Mouse (Mus musculus) forebrain, embryonic 16.5 days (tissue): ENCODE results near the gene Kmt2d. TPM values are rescaled to one million over a fixed set of nuclear protein-coding genes. Genes with fewer than 3 reads are reported as not detected.

Source experiments
- ATAC-seq: fragments of 200-750 bp; cut with Nextera tagmentation; 2 replicates; pipeline ENCODE4 v1.8.0; 2017; ENCODE audit warnings: mild to moderate bottlenecking, moderate library complexity
- H3K27ac ChIP-seq: fragments of 300-500 bp; sonication (generic); 2 replicates; pipeline ENCODE4 v1.5.1; 2014; ENCODE audit warnings: low read length, control low read depth
- H3K27me3 ChIP-seq: fragments of 300-500 bp; sonication (generic); replicated peaks from 2 replicates; pipeline ENCODE4 v1.6.1; 2014; ENCODE audit warnings: low read length; ENCODE audit not compliant: control insufficient read depth, insufficient read depth
- H3K36me3 ChIP-seq: fragments of 300-500 bp; sonication (generic); 2 replicates; pipeline ENCODE4 v1.6.1; 2014; ENCODE audit not compliant: control insufficient read depth, insufficient read depth
- H3K4me1 ChIP-seq: fragments of 300-500 bp; sonication (generic); replicated peaks from 2 replicates; pipeline ENCODE4 v1.6.1; 2014; ENCODE audit warnings: low read length; ENCODE audit not compliant: control insufficient read depth, insufficient read depth
- H3K4me2 ChIP-seq: fragments of 300-500 bp; sonication (generic); 2 replicates; pipeline ENCODE4 v1.6.1; 2014; ENCODE audit warnings: mild to moderate bottlenecking, low read length, control low read depth
- H3K4me3 ChIP-seq: fragments of 300-500 bp; sonication (generic); replicated peaks from 2 replicates; pipeline ENCODE4 v1.5.1; 2014; ENCODE audit warnings: mild to moderate bottlenecking, low read length, control low read depth
- H3K9ac ChIP-seq: fragments of 300-500 bp; sonication (generic); replicated peaks from 2 replicates; pipeline ENCODE4 v1.6.1; 2014; ENCODE audit warnings: low read depth, low read length, control low read depth
- H3K9me3 ChIP-seq: fragments of 300-500 bp; sonication (generic); 2 replicates; pipeline ENCODE4 v1.6.1; 2016; ENCODE audit warnings: low read length; ENCODE audit not compliant: control insufficient read depth
- WGBS: fragments of 180-500 bp; shearing (Covaris S2); extraction: QIAGEN DNeasy Blood & Tissue Kit; methylation state at CpG from one replicate; pipeline ENCODE4 v1.1.7; 2014; 5-methylcytosine and 5-hydroxymethylcytosine counted together
- polyA plus RNA-seq: library from polyadenylated mRNA; unstranded; fragments of >200 nt; fragmentation: Nextera tagmentation; extraction: Ambion mirVana; gene quantifications from 2 replicates; pipeline ENCODE4 v1.2.1, GENCODE M21; 2015

Kmt2d gene
- polyA plus RNA-seq, 1 experiment from 2014 or later: 12.8 TPM

- Histone ChIP-seq H3K9me3 (no peaks in the 10 kb centered on the region), H3K4me2 (no peak overlapping the region), H3K27ac (no peak overlapping the region), H3K9ac (no peak overlapping the region), H3K4me3 (no peak overlapping the region), H3K36me3 (peaks cover 68% of the 10 kb centered on the region), H3K27me3 (no peaks in the 10 kb centered on the region), H3K4me1 (no peaks in the 10 kb centered on the region)
- 90% methylated on average over 14 of the region's 14 CpGs for WGBS
- no peak for ATAC-seq
These were observed 20.3 kb downstream of the Kmt2d start for GRCm38 (mm10) chr15:98850668-98851067.

- 89% methylated on average over 16 of the region's 16 CpGs for WGBS
- Histone ChIP-seq H3K9ac (no peak overlapping the region), H3K36me3 (peaks cover 70% of the 10 kb centered on the region), H3K4me3 (no peak overlapping the region), H3K4me1 (no peaks in the 10 kb centered on the region), H3K9me3 (no peaks in the 10 kb centered on the region), H3K27ac (no peak overlapping the region), H3K27me3 (no peaks in the 10 kb centered on the region), H3K4me2 (no peak overlapping the region)
- ATAC-seq: no peak
These were observed 20.9 kb downstream of the Kmt2d start for GRCm38 (mm10) chr15:98849956-98850600.

GRCm38 (mm10) chr15:98849165-98849564 lies 21.8 kb downstream of the Kmt2d start:
- no peak overlapping the region for H3K4me3 ChIP-seq

GRCm38 (mm10) chr15:98846140-98846539 lies 24.9 kb downstream of the Kmt2d start:
- Histone ChIP-seq H3K27ac (no peak overlapping the region), H3K9me3 (no peaks in the 10 kb centered on the region), H3K36me3 (peaks cover 66% of the 10 kb centered on the region), H3K4me3 (no peak overlapping the region), H3K4me1 (no peaks in the 10 kb centered on the region), H3K4me2 (no peak overlapping the region), H3K27me3 (no peaks in the 10 kb centered on the region), H3K9ac (no peak overlapping the region)
- no peak for ATAC-seq
- 88% methylated on average over 8 of the region's 8 CpGs for WGBS

More at GRCm38 (mm10) chr15:98849165-98849564, 21.8 kb downstream of the Kmt2d start:
- ATAC-seq: no peak
- H3K9me3 ChIP-seq: no peaks in the 10 kb centered on the region
- no peaks in the 10 kb centered on the region for H3K4me1 ChIP-seq
- peaks cover 66% of the 10 kb centered on the region for H3K36me3 ChIP-seq
- H3K27ac ChIP-seq: no peak overlapping the region
- no peak overlapping the region for H3K9ac ChIP-seq
- H3K27me3 ChIP-seq: no peaks in the 10 kb centered on the region
- 95% methylated on average over 11 of the region's 11 CpGs for WGBS
- no peak overlapping the region for H3K4me2 ChIP-seq

GRCm38 (mm10) chr15:98845149-98845548 lies 25.9 kb downstream of the Kmt2d start:
- WGBS: 95% methylated on average over 2 of the region's 2 CpGs
- Histone ChIP-seq H3K9ac (no peak overlapping the region), H3K27me3 (no peaks in the 10 kb centered on the region), H3K36me3 (peaks cover 67% of the 10 kb centered on the region), H3K27ac (no peak overlapping the region), H3K4me3 (no peak overlapping the region), H3K9me3 (no peaks in the 10 kb centered on the region), H3K4me2 (no peak overlapping the region), H3K4me1 (no peaks in the 10 kb centered on the region)
- ATAC-seq: no peak

GRCm38 (mm10) chr15:98843595-98844223 lies 27.3 kb downstream of the Kmt2d start:
- no peaks in the 10 kb centered on the region for H3K27me3 ChIP-seq
- no peak for ATAC-seq
- H3K9me3 ChIP-seq: no peaks in the 10 kb centered on the region
- H3K36me3 ChIP-seq: peaks cover 70% of the 10 kb centered on the region
- H3K9ac ChIP-seq: no peak overlapping the region
- no peaks in the 10 kb centered on the region for H3K4me1 ChIP-seq
- no peak overlapping the region for H3K27ac ChIP-seq
- H3K4me2 ChIP-seq: no peak overlapping the region
- WGBS: 92% methylated on average over 11 of the region's 11 CpGs
- H3K4me3 ChIP-seq: no peak overlapping the region

- Histone ChIP-seq H3K4me1 (no peaks in the 10 kb centered on the region), H3K9me3 (no peaks in the 10 kb centered on the region), H3K4me3 (no peak overlapping the region), H3K27me3 (no peaks in the 10 kb centered on the region), H3K4me2 (no peak overlapping the region), H3K9ac (no peak overlapping the region), H3K27ac (no peak overlapping the region), H3K36me3 (peaks cover 69% of the 10 kb centered on the region)
- WGBS: 95% methylated on average over 30 of the region's 30 CpGs
- no peak for ATAC-seq
These were observed 31.1 kb downstream of the Kmt2d start for GRCm38 (mm10) chr15:98839671-98840585.

GRCm38 (mm10) chr15:98839161-98839560 lies 31.8 kb downstream of the Kmt2d start:
- Histone ChIP-seq H3K27me3 (no peaks in the 10 kb centered on the region), H3K36me3 (peaks cover 74% of the 10 kb centered on the region), H3K4me2 (no peak overlapping the region), H3K27ac (no peak overlapping the region), H3K9me3 (no peaks in the 10 kb centered on the region), H3K4me1 (no peaks in the 10 kb centered on the region), H3K9ac (no peak overlapping the region), H3K4me3 (no peak overlapping the region)
- ATAC-seq: no peak
- 95% methylated on average over 14 of the region's 14 CpGs for WGBS

- Histone ChIP-seq H3K9ac (no peak overlapping the region), H3K4me1 (no peaks in the 10 kb centered on the region), H3K4me2 (no peak overlapping the region), H3K4me3 (no peak overlapping the region), H3K9me3 (no peaks in the 10 kb centered on the region), H3K27me3 (no peaks in the 10 kb centered on the region), H3K36me3 (peaks cover 70% of the 10 kb centered on the region), H3K27ac (no peak overlapping the region)
- no peak for ATAC-seq
- WGBS: 75% methylated on average over 4 of the region's 4 CpGs
These were observed 33.3 kb downstream of the Kmt2d start for GRCm38 (mm10) chr15:98837743-98838103.
